Mouse (Mus musculus) embryonic facial prominence, embryonic 12.5 days (tissue): ENCODE results near the gene Scfd2. TPM values are rescaled to one million over a fixed set of nuclear protein-coding genes. Genes with fewer than 3 reads are reported as not detected.
A peak's percentile ranks its signal among the peaks of the same experiment; 100 is the strongest.

ENCODE experiments used
- ATAC-seq: fragments of 200-750 bp; cut with Nextera tagmentation; 2 replicates; pipeline ENCODE4 v1.8.0; 2017; ENCODE audit not compliant: insufficient number of reproducible peaks, insufficient read depth, low FRiP score, low TSS enrichment
- H3K27ac ChIP-seq: fragments of 300-500 bp; sonication (generic); 2 replicates; pipeline ENCODE4 v1.5.1; 2016; ENCODE audit warnings: mild to moderate bottlenecking
- H3K27me3 ChIP-seq: fragments of 300-500 bp; sonication (generic); 2 replicates; pipeline ENCODE4 v1.6.1; 2016; ENCODE audit warnings: mild to moderate bottlenecking, moderate library complexity
- H3K36me3 ChIP-seq: fragments of 300-500 bp; sonication (generic); 2 replicates; pipeline ENCODE4 v1.6.1; 2016; ENCODE audit warnings: mild to moderate bottlenecking
- H3K4me1 ChIP-seq: fragments of 300-500 bp; sonication (generic); 2 replicates; pipeline ENCODE4 v1.6.1; 2016
- H3K4me2 ChIP-seq: fragments of 300-500 bp; sonication (generic); replicated peaks from 2 replicates; pipeline ENCODE4 v1.6.1; 2016; ENCODE audit warnings: mild to moderate bottlenecking, moderate library complexity
- H3K4me3 ChIP-seq: fragments of 300-500 bp; sonication (generic); 2 replicates; pipeline ENCODE4 v1.5.1; 2016; ENCODE audit warnings: mild to moderate bottlenecking
- H3K9ac ChIP-seq: fragments of 300-500 bp; sonication (generic); 2 replicates; pipeline ENCODE4 v1.6.1; 2016; ENCODE audit warnings: mild to moderate bottlenecking, moderate library complexity
- H3K9me3 ChIP-seq: fragments of 300-500 bp; sonication (generic); 2 replicates; pipeline ENCODE4 v1.6.1; 2016; ENCODE audit warnings: mild to moderate bottlenecking, moderate library complexity
- WGBS: fragments of 180-500 bp; shearing (Covaris S2); methylation state at CpG from one replicate; pipeline ENCODE4 v1.1.7; 2016; 5-methylcytosine and 5-hydroxymethylcytosine counted together
- polyA plus RNA-seq: library from polyadenylated mRNA; unstranded; fragments of >200 nt; fragmentation: Nextera tagmentation; extraction: Ambion mirVana; gene quantifications from 2 replicates; pipeline ENCODE4 v1.2.1, GENCODE M21; 2016

Scfd2 gene
- polyA plus RNA-seq, 1 experiment from 2014 or later: 18.2 TPM

GRCm38 (mm10) chr5:74484646-74485045 is 46.9 kb downstream of the Scfd2 start:
- WGBS: 91% methylated on average over 4 of the region's 4 CpGs
- H3K27ac ChIP-seq: no peak overlapping the region
- H3K4me2 ChIP-seq: no peak overlapping the region
- H3K4me3 ChIP-seq: no peak overlapping the region
- H3K9me3 ChIP-seq: no peaks in the 10 kb centered on the region
- ATAC-seq: no peak
- H3K36me3 ChIP-seq: no peaks in the 10 kb centered on the region
- H3K9ac ChIP-seq: no peak overlapping the region
- H3K4me1 ChIP-seq: 0 out of 2 replicates have a peak, but pooled peaks cover 8% of the 10 kb centered on the region
- H3K27me3 ChIP-seq: no peaks in the 10 kb centered on the region

GRCm38 (mm10) chr5:74482633-74483032 is 48.9 kb downstream of the Scfd2 start:
- 28% methylated on average over 6 of the region's 6 CpGs for WGBS
- H3K36me3 ChIP-seq: no peaks in the 10 kb centered on the region
- H3K4me1 ChIP-seq: 0 out of 2 replicates have a peak, but pooled peaks cover 8% of the 10 kb centered on the region
- no peak for ATAC-seq
- H3K27ac ChIP-seq: no peak overlapping the region
- no peaks in the 10 kb centered on the region for H3K27me3 ChIP-seq
- no peaks in the 10 kb centered on the region for H3K9me3 ChIP-seq
- H3K9ac ChIP-seq: no peak overlapping the region
- no peak overlapping the region for H3K4me2 ChIP-seq
- no peak overlapping the region for H3K4me3 ChIP-seq

GRCm38 (mm10) chr5:74482034-74482433 is 49.5 kb downstream of the Scfd2 start:
- Histone ChIP-seq H3K36me3 (no peaks in the 10 kb centered on the region), H3K9me3 (no peaks in the 10 kb centered on the region), H3K4me3 (no peak overlapping the region), H3K27me3 (no peaks in the 10 kb centered on the region), H3K4me2 (no peak overlapping the region), H3K27ac (no peak overlapping the region), H3K9ac (no peak overlapping the region), H3K4me1 (0 out of 2 replicates have a peak, but pooled peaks cover 8% of the 10 kb centered on the region)
- ATAC-seq: no peak
- WGBS: 42% methylated on average over 3 of the region's 3 CpGs

DNA sequence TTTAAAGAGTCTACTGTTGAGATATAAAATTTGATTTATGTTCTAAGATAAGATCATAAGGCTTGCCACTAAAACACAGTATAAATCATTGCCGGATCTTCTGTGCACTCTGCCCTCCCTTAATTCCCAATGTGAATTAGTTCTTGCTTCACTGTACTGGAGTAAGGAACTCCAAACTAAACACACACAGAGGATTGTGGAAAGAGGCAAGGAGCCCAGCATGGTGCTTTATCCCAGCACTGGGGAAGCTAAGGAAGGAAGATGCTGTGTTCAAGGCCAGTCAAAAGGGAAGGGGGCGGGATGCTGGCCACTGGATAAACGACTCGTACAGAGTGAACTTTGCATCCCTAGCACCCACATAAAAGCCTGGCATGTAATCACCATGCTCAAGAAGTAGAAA is 51.1 kb downstream of the Scfd2 start:
- 83% methylated on average over 4 of the region's 4 CpGs for WGBS
- no peak for ATAC-seq

DNA sequence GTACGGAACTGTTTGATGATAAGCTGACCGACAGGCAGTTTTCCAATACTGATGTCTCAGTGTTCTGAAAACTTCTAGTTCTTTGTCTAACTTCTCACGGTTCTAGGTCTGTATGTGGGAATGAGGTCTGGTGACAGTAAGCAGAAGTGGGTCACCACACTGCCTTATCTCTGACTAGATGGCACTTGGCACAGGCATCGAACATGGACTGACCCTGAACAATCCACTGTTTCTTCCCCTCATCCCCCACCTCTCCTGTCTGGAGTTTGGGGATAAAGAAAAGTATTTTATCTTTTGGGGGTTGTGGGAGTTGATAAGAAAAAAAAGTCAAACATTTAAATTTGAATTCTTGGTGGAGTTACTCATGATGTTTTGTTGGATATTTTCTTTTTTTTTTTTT is 51.6 kb downstream of the Scfd2 start:
- Histone ChIP-seq H3K4me3 (no peak overlapping the region), H3K27me3 (no peaks in the 10 kb centered on the region), H3K9ac (no peak overlapping the region), H3K4me1 (0 out of 2 replicates have a peak, but pooled peaks cover 8% of the 10 kb centered on the region), H3K4me2 (no peak overlapping the region), H3K9me3 (no peaks in the 10 kb centered on the region), H3K27ac (no peak overlapping the region), H3K36me3 (no peaks in the 10 kb centered on the region)
- 86% methylated on average over 4 of the region's 4 CpGs for WGBS
- ATAC-seq: no peak

More for the DNA sequence above, 51.1 kb downstream of the Scfd2 start:
- Histone ChIP-seq H3K27me3 (no peaks in the 10 kb centered on the region), H3K36me3 (no peaks in the 10 kb centered on the region), H3K27ac (no peak overlapping the region), H3K4me2 (no peak overlapping the region), H3K9ac (no peak overlapping the region), H3K4me1 (0 out of 2 replicates have a peak, but pooled peaks cover 8% of the 10 kb centered on the region), H3K9me3 (no peaks in the 10 kb centered on the region), H3K4me3 (no peak overlapping the region)

DNA sequence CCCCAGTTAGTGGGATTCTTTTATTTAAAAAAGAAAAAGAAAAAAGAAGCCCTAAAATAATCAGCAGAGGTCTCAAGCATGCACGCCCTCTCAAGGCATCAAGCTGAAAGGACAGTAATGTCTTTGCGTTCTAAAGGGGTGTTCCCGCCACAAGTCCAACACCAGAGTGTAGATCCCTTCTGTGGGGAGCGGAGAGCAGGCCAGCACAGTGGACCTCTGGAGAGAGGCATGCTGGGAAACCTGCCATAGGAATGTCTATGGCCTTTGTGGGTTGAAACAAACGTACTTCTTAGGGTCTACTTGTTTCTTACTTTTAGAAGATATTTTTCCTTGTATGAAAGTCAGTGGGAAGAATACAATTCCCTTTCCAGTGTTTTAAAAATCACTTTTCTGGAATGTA is 52.4 kb downstream of the Scfd2 start:
- Histone ChIP-seq H3K4me1 (0 out of 2 replicates have a peak, but pooled peaks cover 8% of the 10 kb centered on the region), H3K4me3 (no peak overlapping the region), H3K9me3 (no peaks in the 10 kb centered on the region), H3K27ac (no peak overlapping the region), H3K36me3 (no peaks in the 10 kb centered on the region), H3K9ac (no peak overlapping the region), H3K4me2 (no peak overlapping the region), H3K27me3 (no peaks in the 10 kb centered on the region)
- ATAC-seq: no peak
- 81% methylated on average over 5 of the region's 5 CpGs for WGBS

DNA sequence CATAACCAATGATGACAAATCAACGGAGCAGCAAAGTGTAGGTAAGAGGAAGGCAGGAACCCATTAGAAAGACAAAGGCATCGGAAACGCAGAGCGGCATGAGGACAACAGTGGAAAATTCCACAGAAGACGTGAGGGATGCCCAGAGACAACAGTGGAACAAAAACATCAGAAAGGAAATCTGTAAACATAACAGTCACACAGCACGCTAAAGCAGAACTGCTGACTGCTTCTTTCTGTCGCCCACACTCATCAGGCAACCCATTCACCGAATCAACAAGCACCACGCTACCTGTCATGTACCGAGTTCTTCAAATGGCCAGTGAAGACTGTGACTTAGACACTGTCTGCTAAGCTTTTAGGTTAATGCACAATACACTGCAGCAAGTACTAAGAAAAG is 55.0 kb downstream of the Scfd2 start:
- Histone ChIP-seq H3K9ac (no peak overlapping the region), H3K4me1 (peaks cover 9% of the 10 kb centered on the region), H3K27ac (no peak overlapping the region), H3K4me3 (no peak overlapping the region), H3K36me3 (no peaks in the 10 kb centered on the region), H3K4me2 (no peak overlapping the region), H3K9me3 (no peaks in the 10 kb centered on the region), H3K27me3 (no peaks in the 10 kb centered on the region)
- no peak for ATAC-seq
- WGBS: 84% methylated on average over 10 of the region's 10 CpGs

DNA sequence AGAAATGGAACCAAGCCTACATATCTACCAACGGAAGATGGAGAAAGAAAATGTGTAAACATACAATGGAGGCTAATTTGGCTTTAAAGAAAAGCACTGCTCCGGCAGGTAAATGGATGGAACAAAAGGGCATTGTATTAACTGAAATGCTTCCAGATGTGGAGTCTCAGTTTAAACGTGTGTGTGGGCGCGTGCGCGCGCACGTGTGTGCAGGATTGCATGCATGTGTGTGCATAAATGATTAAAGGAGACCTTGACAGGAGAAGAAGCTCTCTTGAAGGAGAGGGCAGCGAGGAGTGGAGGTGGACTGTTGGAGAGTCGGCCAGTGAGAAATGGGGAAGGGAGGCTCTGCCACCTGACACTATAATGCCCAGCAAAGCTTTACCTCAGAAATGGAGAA is 58.4 kb downstream of the Scfd2 start:
- WGBS: 50% methylated on average over 11 of the region's 11 CpGs
- H3K36me3 ChIP-seq: no peaks in the 10 kb centered on the region
- H3K9ac ChIP-seq: no peak overlapping the region
- H3K27ac ChIP-seq: peak overlapping the region; percentile 55; the same call in 1 of the 2 replicates
- ATAC-seq: no peak
- no peaks in the 10 kb centered on the region for H3K9me3 ChIP-seq
- no peak overlapping the region for H3K4me3 ChIP-seq
- H3K27me3 ChIP-seq: no peaks in the 10 kb centered on the region
- no peak overlapping the region for H3K4me2 ChIP-seq
- H3K4me1 ChIP-seq: peaks cover 12% of the 10 kb centered on the region

- Histone ChIP-seq H3K9me3 (no peaks in the 10 kb centered on the region), H3K4me2 (no peak overlapping the region), H3K4me1 (peaks cover 12% of the 10 kb centered on the region), H3K9ac (no peak overlapping the region), H3K36me3 (no peaks in the 10 kb centered on the region), H3K27ac (no peak overlapping the region), H3K4me3 (no peak overlapping the region), H3K27me3 (no peaks in the 10 kb centered on the region)
- no peak for ATAC-seq
- 88% methylated on average over 3 of the region's 3 CpGs for WGBS
These were observed 60.7 kb downstream of the Scfd2 start for GRCm38 (mm10) chr5:74470819-74471218.

GRCm38 (mm10) chr5:74469620-74470019 is 61.9 kb downstream of the Scfd2 start:
- Histone ChIP-seq H3K4me2 (no peak overlapping the region), H3K4me3 (no peak overlapping the region), H3K9ac (no peak overlapping the region), H3K4me1 (peaks cover 12% of the 10 kb centered on the region), H3K9me3 (no peaks in the 10 kb centered on the region), H3K27me3 (no peaks in the 10 kb centered on the region), H3K27ac (no peak overlapping the region), H3K36me3 (no peaks in the 10 kb centered on the region)
- ATAC-seq: no peak
- 47% methylated on average over 1 of the region's 1 CpGs for WGBS

DNA sequence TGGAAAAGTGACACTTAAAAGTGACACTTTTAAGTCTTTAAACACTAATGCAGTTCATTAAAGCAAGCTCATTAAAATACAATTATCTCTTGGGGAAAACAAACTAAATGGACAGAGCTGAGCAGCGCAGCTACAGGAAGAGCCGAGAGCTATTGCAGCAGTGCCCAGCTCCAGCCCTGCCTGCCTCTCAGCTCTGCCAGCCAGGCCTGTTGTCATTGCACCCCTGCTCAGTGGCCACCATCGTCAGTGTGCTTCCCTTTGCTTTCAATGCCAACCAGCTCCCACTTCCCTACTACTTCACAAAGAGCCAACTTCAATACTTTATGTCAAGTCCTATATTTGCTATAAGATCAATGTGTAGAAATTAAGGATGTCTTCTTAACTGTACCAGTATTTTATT is 63.8 kb downstream of the Scfd2 start:
- Histone ChIP-seq H3K27me3 (no peaks in the 10 kb centered on the region), H3K4me1 (peaks cover 6% of the 10 kb centered on the region; the same call in 1 of the 2 replicates), H3K4me3 (no peak overlapping the region), H3K4me2 (no peak overlapping the region), H3K27ac (no peak overlapping the region), H3K9me3 (no peaks in the 10 kb centered on the region), H3K9ac (no peak overlapping the region), H3K36me3 (no peaks in the 10 kb centered on the region)
- 65% methylated on average over 3 of the region's 3 CpGs for WGBS
- ATAC-seq: no peak

GRCm38 (mm10) chr5:74456759-74457158 is 74.8 kb downstream of the Scfd2 start:
- Histone ChIP-seq H3K4me1 (peaks cover 9% of the 10 kb centered on the region), H3K4me3 (no peak overlapping the region), H3K9me3 (no peaks in the 10 kb centered on the region), H3K9ac (no peak overlapping the region), H3K4me2 (no peak overlapping the region), H3K36me3 (no peaks in the 10 kb centered on the region), H3K27ac (no peak overlapping the region), H3K27me3 (no peaks in the 10 kb centered on the region)
- no peak for ATAC-seq
- 94% methylated on average over 2 of the region's 2 CpGs for WGBS
